Mouse (Mus musculus) cerebellum, adult 2 months (tissue): Measurements from ENCODE around the gene Pdzd8.

Experiments
- CTCF ChIP-seq: fragments of 200-500 bp; IDR thresholded peaks from 2 replicates; pipeline ENCODE4 v1.5.1; 2011; ENCODE audit warnings: low read depth, mild to moderate bottlenecking, control low read depth, low read length, moderate library complexity, borderline replicate concordance; ENCODE audit not compliant: insufficient read depth
- POLR2A ChIP-seq: fragments of 200-500 bp; IDR thresholded peaks from 2 replicates; pipeline ENCODE4 v1.6.1; 2011; ENCODE audit warnings: low read length, control low read depth, borderline replicate concordance; ENCODE audit not compliant: insufficient read depth

GRCm38 (mm10) chr19:59273190-59273589 is 72.4 kb downstream of the Pdzd8 start:
- TF ChIP-seq POLR2A (no peak), CTCF (no peak)
